Mouse (Mus musculus): Measurements from ENCODE around the gene Sptbn1. TPM values are rescaled to one million over a fixed set of nuclear protein-coding genes. Genes with fewer than 3 reads are reported as not detected.

The Sptbn1 gene
- polyA plus RNA-seq, 1 experiment = 28.0 TPM

GRCm38 (mm10) chr11:30057299-30057698 lies 210.7 kb downstream of the Sptbn1 start:
- DNase-seq (ENCODE audit: low read depth in 1 of 2, low spot score in 2 of 2) = no peak
- H3K27ac ChIP-seq (ENCODE audit: insufficient read depth, low read length) = no peak overlapping the region
- WGBS = 29% methylated on average over 8 of the region's 8 CpGs
- TF ChIP-seq CTCF (IDR thresholded peaks at IDR 0.05; ENCODE audit: extremely low read depth, insufficient read depth, insufficient read length, insufficient replicate concordance) = 0 out of 2 replicates have a peak, but pooled peaks have one; percentile 19
- no peak for TF ChIP-seq POLR2A (IDR thresholded peaks at IDR 0.05; ENCODE audit: low read depth, low read length)
- H3K4me1 ChIP-seq (ENCODE audit: control insufficient read depth, insufficient read depth, insufficient read length) = no peaks in the 10 kb centered on the region
- peak overlapping the region; percentile 40; the same call in 1 of the 2 replicates for H3K4me3 ChIP-seq (ENCODE audit: extremely low read depth, insufficient read depth, insufficient read length)
- no peaks in the 10 kb centered on the region for H3K36me3 ChIP-seq (ENCODE audit: control insufficient read depth, insufficient read depth, low read length)
- no peaks in the 10 kb centered on the region for H3K27me3 ChIP-seq (ENCODE audit: control insufficient read depth, insufficient read depth, low read length)

Other genes with a start within 250 kb of the Sptbn1 start
- gene Eml6, start 242.1 kb downstream of the Sptbn1 start, polyA plus RNA-seq (2012; rRNA removed) = 0.98 and 1.1 TPM in 2 replicates
- gene 4930505A04Rik, start 203.7 kb upstream of the Sptbn1 start, polyA plus RNA-seq (2012; rRNA removed) = not detected in 2 replicates

All from spleen, adult 2 months (tissue).